Mouse (Mus musculus): ENCODE data around the gene Tdo2. TPM values are rescaled to one million over a fixed set of nuclear protein-coding genes. Genes with fewer than 3 reads are reported as not detected.

Tdo2 gene
- 0.73 TPM for polyA plus RNA-seq (2017; shearing (Covaris generic))

GRCm38 (mm10) chr3:81976102-81976501 is at the start of gene Tdo2:
Tdo2 (minus strand) TSS chr3:81976202.

DNA sequence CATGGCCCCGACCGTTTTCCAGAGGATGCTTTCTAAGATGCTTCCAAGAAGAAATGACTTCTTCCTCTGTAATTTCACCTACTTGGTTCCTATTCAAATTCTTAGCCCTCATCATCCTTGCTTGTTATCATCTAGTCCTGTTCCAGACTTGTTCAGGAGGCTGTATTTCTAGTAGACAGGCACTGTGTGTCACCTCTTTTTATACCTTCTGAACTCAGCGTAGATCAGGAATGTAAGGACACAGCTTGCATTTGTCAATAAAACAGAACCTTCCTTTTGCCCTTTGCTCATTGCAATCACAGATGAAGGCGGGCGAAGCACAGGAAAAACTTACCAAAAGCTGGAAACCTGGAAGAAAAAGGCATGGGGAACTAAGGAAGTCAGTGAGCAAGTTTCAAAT is 6.0 kb upstream of the Tdo2 start, which contains the start of gene Asic5:
Gene Asic5 (plus strand): TSS at position 301 of the 400 bp plus-strand sequence.

DNA sequence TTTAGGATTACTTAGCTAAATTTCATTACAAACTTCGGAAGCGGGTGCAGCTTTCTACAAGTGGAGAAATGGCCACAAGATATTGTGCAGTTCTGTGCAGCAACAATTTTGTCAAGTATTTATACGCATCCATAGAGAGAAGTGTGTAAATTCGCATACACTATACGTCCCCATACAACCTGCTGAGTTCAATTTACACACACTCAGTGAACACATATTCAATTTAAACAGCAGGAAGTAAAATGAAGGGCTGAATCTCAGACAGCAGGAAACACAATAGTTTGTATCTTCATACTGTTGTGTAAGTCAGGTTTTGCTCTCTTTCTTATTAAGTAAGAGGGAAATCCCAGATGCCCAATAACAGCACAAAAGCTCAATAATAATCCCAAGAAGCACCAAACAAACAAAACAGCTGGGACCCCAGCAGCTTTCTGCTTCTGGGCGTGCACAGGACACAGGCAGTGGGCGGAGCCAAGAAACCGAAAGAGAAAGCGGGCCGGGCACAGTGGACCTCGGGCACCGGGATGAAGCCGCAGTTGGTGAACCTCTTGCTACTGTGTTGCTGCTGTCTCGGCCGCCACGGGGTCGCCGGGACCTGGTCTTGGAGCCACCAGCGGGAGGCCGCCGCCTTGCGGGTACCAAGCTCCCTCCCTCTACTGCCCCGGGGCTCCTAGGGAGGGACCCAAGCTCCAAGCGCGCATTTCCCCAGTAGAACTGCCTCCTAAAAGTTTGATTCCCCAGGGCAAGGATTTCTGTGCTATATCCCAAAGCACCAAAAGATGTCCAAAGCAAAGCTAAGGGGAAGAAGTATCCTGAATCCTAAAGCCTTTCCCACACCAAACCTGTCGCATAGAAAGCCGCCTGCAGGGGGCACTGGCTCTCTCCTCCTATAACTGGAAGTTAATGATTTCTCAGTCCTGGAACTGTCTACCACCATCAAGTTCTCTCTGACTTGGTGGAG is 43.6 kb downstream of the Tdo2 start, which contains the start of gene Ctso:
Gene Ctso (plus strand): TSS at position 461 of the 961 bp plus-strand sequence.

Other genes with a start within 250 kb of the Tdo2 start
- 81.6 TPM for gene Ctso, start 43.6 kb downstream of the Tdo2 start, polyA plus RNA-seq (2017; shearing (Covaris generic))
- gene Asic5, start 6.1 kb upstream of the Tdo2 start, polyA plus RNA-seq (2017; shearing (Covaris generic)) = not detected
- gene Gucy1b1, start 98.5 kb upstream of the Tdo2 start, polyA plus RNA-seq (2017; shearing (Covaris generic)) = 3.4 TPM
- 20.8 TPM for gene Gucy1a1, start 169.6 kb upstream of the Tdo2 start, polyA plus RNA-seq (2017; shearing (Covaris generic))